Mouse (Mus musculus) midbrain, postnatal 0 days (tissue): ENCODE measurements around the gene Uox. TPM values are rescaled to one million over a fixed set of nuclear protein-coding genes. Genes with fewer than 3 reads are reported as not detected.

ENCODE experiments used
- ATAC-seq: fragments of 200-750 bp; cut with Nextera tagmentation; 2 replicates; pipeline ENCODE4 v1.8.0; 2017; ENCODE audit warnings: moderate number of reproducible peaks, mild to moderate bottlenecking, moderate TSS enrichment, moderate library complexity; ENCODE audit not compliant: low FRiP score
- DNase-seq: peaks from one replicate; pipeline ENCODE4 v3.0.0-alpha.2; 2015; ENCODE audit warnings: low spot score
- H3K27ac ChIP-seq: fragments of 300-500 bp; sonication (generic); 2 replicates; pipeline ENCODE4 v1.5.1; 2014; ENCODE audit warnings: low read depth, mild to moderate bottlenecking, low read length, mixed read lengths
- H3K27me3 ChIP-seq: fragments of 300-500 bp; sonication (generic); 2 replicates; pipeline ENCODE4 v1.6.1; 2014; ENCODE audit warnings: low read length, control low read depth, mixed read lengths; ENCODE audit not compliant: insufficient read depth
- H3K36me3 ChIP-seq: fragments of 300-500 bp; sonication (generic); 2 replicates; pipeline ENCODE4 v1.6.1; 2014; ENCODE audit warnings: low read length, control low read depth, mixed read lengths; ENCODE audit not compliant: insufficient read depth
- H3K4me1 ChIP-seq: fragments of 300-500 bp; sonication (generic); 2 replicates; pipeline ENCODE4 v1.6.1; 2014; ENCODE audit warnings: mild to moderate bottlenecking, control low read depth, antibody characterized with exemption, low read length, mixed read lengths; ENCODE audit not compliant: insufficient read depth
- H3K4me2 ChIP-seq: fragments of 300-500 bp; sonication (generic); 2 replicates; pipeline ENCODE4 v1.6.1; 2014; ENCODE audit warnings: low read depth, mild to moderate bottlenecking, low read length, mixed read lengths; ENCODE audit not compliant: poor library complexity, severe bottlenecking
- H3K4me3 ChIP-seq: fragments of 300-500 bp; sonication (generic); 2 replicates; pipeline ENCODE4 v1.5.1; 2014; ENCODE audit warnings: low read depth, mild to moderate bottlenecking, low read length, moderate library complexity
- H3K9ac ChIP-seq: fragments of 300-500 bp; sonication (generic); replicated peaks from 2 replicates; pipeline ENCODE4 v1.6.1; 2014; ENCODE audit warnings: mild to moderate bottlenecking, low read length, moderate library complexity, mixed read lengths; ENCODE audit not compliant: poor library complexity, severe bottlenecking
- H3K9me3 ChIP-seq: fragments of 300-500 bp; sonication (generic); 2 replicates; pipeline ENCODE4 v1.6.1; 2016; ENCODE audit warnings: low read length, control low read depth
- CTCF ChIP-seq: IDR thresholded peaks from 2 replicates; pipeline ENCODE4 v1.5.1; 2016; ENCODE audit warnings: antibody characterized with exemption, mild to moderate bottlenecking
- WGBS: fragments of 180-500 bp; shearing (Covaris S2); extraction: QIAGEN DNeasy Blood & Tissue Kit; methylation state at CpG from one replicate; pipeline ENCODE4 v1.1.7; 2014; 5-methylcytosine and 5-hydroxymethylcytosine counted together
- polyA plus RNA-seq: library from polyadenylated mRNA; unstranded; fragments of >200 nt; fragmentation: Nextera tagmentation; extraction: Ambion mirVana; gene quantifications from 2 replicates; pipeline ENCODE4 v1.2.1, GENCODE M21; 2015
- total RNA-seq: library from RNA; depleted of rRNA; stranded (reverse); fragments of >200 nt; gene quantifications from 2 replicates; pipeline ENCODE4 v1.2.3, GENCODE M21; 2014

Gene Uox
- total and polyA plus RNA-seq, 2 experiments from 2014 or later, result 0.30 TPM; not detected in 1

DNA sequence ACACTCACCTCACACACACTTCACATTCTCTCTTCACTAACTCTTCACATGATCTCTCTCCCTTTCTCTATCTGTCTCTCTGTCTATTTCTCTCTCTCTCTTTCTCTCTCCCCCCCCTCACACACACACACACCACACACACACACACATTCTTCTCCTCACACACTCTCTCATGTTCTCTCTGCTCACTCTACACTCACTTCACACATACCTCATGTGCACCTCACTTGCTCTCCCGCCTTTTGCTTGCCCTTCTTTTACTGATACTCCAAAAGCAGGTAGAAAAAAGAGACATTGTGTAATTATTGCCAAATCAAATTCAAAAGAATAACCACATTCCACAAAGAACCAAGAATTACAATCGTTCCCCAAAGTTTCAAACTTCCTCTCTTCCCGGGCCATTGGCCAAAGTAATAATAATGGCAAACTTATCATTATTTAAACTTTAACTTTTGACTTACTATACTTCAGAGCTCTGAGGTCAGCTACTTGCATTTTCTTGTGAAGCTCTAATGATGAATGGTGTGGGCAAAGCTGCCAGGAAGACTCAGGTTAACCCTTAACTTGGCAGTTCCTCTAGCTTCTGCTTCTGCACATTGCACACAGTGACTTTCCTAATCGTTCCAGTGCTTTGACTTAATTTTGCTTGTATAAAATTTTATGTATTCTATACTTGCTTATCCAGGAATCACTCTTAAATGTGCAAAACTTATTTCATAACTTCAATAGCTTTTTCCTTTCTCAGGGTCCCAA, 29.5 kb upstream of the Uox start:
- no peaks in the 10 kb centered on the region for H3K27me3 ChIP-seq
- no peak overlapping the region for H3K27ac ChIP-seq
- ATAC-seq (no peak), DNase-seq (no peak)
- 85% methylated on average over 4 of the region's 4 CpGs for WGBS
- no peak overlapping the region for H3K4me3 ChIP-seq
- no peak for TF ChIP-seq CTCF
- H3K36me3 ChIP-seq, result no peaks in the 10 kb centered on the region
- H3K9me3 ChIP-seq, result no peaks in the 10 kb centered on the region
- H3K9ac ChIP-seq, result no peak overlapping the region
- H3K4me1 ChIP-seq, result no peaks in the 10 kb centered on the region
- no peak overlapping the region for H3K4me2 ChIP-seq

- Histone ChIP-seq H3K4me3 (no peak overlapping the region), H3K27me3 (no peaks in the 10 kb centered on the region), H3K4me2 (no peak overlapping the region), H3K27ac (no peak overlapping the region), H3K36me3 (no peaks in the 10 kb centered on the region), H3K9ac (no peak overlapping the region), H3K4me1 (no peaks in the 10 kb centered on the region), H3K9me3 (no peaks in the 10 kb centered on the region)
- no peak for TF ChIP-seq CTCF
- DNase-seq (no peak), ATAC-seq (no peak)
- 48% methylated on average over 1 of the region's 1 CpGs for WGBS
These were observed 26.6 kb upstream of the Uox start for GRCm38 (mm10) chr3:146543632-146544031.

DNA sequence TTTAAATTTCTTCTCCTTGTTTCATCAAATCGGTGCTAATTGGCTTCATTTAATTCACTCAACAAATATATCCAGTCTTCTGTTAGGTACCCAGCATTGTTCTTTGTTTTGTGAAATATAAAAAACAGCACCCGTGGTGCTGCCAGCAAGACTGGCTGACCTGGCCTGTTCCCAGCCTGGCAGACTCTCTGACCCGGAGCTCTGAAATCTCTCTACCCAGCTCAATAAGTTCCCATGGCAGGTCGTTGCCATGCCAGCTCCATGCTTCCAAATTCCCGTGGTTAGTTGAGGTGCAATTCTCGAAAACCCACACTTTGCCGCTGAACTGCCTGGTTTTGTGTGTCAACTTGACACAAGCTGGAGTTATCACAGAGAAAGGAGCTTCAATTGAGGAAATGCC, 15.4 kb upstream of the Uox start:
- H3K4me2 ChIP-seq, result no peak overlapping the region
- H3K9ac ChIP-seq, result no peak overlapping the region
- TF ChIP-seq CTCF, result no peak
- H3K4me3 ChIP-seq, result no peak overlapping the region
- H3K27me3 ChIP-seq, result no peaks in the 10 kb centered on the region
- no peaks in the 10 kb centered on the region for H3K4me1 ChIP-seq
- no peak overlapping the region for H3K27ac ChIP-seq
- DNase-seq, result no peak
- no peak for ATAC-seq
- no peaks in the 10 kb centered on the region for H3K9me3 ChIP-seq
- H3K36me3 ChIP-seq, result no peaks in the 10 kb centered on the region
- WGBS, result 78% methylated on average over 7 of the region's 7 CpGs

DNA sequence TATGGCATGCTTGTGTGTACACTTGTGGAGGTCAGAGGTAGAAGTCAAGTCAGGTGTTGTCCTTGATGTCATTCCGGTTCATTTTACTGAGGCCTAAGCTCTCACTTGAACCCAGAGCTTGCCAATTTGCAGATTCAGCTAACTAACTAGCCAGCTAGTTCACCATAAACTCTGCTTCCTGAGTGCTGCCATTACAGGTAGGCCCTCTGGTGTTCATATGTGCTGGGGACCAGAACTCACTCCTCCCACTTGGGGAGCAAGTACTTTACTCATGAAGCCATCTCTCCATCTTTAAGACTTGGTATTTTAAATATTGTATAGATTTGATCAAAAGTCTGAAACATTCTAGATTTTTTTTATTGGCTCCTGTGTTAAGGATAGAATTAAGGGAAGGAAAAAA, 13.7 kb upstream of the Uox start:
- WGBS, result 76% methylated on average over 1 of the region's 1 CpGs
- 0 out of 2 replicates have a peak, but pooled peaks have one; percentile 14 for TF ChIP-seq CTCF

DNA sequence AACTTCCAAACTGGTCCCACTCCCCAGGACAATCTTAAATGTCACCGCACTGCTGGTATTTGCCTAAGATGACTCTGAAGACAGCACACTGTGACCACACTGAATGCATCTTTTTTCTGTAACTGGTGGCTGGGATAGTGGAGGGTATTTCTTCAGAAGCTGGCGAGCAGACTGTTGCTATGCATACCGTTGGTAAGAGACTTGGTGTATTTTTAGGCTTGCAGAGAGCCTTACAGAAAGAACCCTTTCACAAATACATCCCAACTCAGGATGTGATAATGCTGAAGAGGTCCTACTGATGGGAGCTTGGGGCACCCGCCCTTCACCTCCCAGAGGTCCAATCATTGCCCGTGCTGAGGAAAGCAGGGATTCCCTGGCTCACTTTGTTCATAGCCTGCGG, 12.7 kb upstream of the Uox start:
- Histone ChIP-seq H3K27ac (no peak overlapping the region), H3K36me3 (no peaks in the 10 kb centered on the region), H3K9ac (no peak overlapping the region), H3K27me3 (no peaks in the 10 kb centered on the region), H3K4me3 (no peak overlapping the region), H3K9me3 (no peaks in the 10 kb centered on the region), H3K4me1 (no peaks in the 10 kb centered on the region), H3K4me2 (no peak overlapping the region)
- no peak for TF ChIP-seq CTCF
- ATAC-seq (no peak), DNase-seq (no peak)
- 81% methylated on average over 6 of the region's 6 CpGs for WGBS

More for the DNA sequence above, 13.7 kb upstream of the Uox start:
- Histone ChIP-seq H3K9me3 (no peaks in the 10 kb centered on the region), H3K4me3 (no peak overlapping the region), H3K36me3 (no peaks in the 10 kb centered on the region), H3K27ac (no peak overlapping the region), H3K9ac (no peak overlapping the region), H3K4me2 (no peak overlapping the region), H3K4me1 (no peaks in the 10 kb centered on the region), H3K27me3 (no peaks in the 10 kb centered on the region)
- DNase-seq (no peak), ATAC-seq (no peak)

DNA sequence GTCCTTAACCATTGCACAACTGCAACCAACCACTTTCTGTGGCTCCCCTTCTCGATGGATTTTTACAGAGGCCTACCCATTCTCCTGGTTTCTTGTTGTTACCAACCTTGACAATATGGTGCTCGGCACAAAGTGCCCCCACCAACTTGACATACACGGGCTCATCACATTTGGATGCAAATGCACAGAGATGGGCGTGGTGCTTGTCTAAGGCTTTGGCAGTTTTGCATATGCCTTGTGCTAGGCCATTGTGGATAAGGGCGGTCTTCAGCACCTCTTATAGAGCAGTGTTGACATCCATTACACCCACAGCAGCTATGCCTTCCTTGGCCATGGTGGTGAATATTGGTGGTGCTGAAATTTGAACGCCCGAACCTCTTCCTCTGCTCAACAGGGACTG, 7.3 kb upstream of the Uox start:
- Histone ChIP-seq H3K9ac (no peak overlapping the region), H3K4me1 (no peaks in the 10 kb centered on the region), H3K36me3 (no peaks in the 10 kb centered on the region), H3K9me3 (no peaks in the 10 kb centered on the region), H3K4me2 (no peak overlapping the region), H3K27ac (no peak overlapping the region), H3K27me3 (no peaks in the 10 kb centered on the region), H3K4me3 (no peak overlapping the region)
- DNase-seq (no peak), ATAC-seq (no peak)
- WGBS, result 93% methylated on average over 7 of the region's 7 CpGs
- no peak for TF ChIP-seq CTCF
